Mouse (Mus musculus) layer of hippocampus, adult 9-10 months (tissue): ENCODE results near the gene Ttyh3.

Experiments used
- DNase-seq: peaks from one replicate; pipeline ENCODE4 v3.0.0; 2022; ENCODE audit warnings: low spot score

The Ttyh3 gene

GRCm38 (mm10) chr5:140608634-140609015, 40.2 kb downstream of the Ttyh3 start:
- no peak for DNase-seq

DNA sequence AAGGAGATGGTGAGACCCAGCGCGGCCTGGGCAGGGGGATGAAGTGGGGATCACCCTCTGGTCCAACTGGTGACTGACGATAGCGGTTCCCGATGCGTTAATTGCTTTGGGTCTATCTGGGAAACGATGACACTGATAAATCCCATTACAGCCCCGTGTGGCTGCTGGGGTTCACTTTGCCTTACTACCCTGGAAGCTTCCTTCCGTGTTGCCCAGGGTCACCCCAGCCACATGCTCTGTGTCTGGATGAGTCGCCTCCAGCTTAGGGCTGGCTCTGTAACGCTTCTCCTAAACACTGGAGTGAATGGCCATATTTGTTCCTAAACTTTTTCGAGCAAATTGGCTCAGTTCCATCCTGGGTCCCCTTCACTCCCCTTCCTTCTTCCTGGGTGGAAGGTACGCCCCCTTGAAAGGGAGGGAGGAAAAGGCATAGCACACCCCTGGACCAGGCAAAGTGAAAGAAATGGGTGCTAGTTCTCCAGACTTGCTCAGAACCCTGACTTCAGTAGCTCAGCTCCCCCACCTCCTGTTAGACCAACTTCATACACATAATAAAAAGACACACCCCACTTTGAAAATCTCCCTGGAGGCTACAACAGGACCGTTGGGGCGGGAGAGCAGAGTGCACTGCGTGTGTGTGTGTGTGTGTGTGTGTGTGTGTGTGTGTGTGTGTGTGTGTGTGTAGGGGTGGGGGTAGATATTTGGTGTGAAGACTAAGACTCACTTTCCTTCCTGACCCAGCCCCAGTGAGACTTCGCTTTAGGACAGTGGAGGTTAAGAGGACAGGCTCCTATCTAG, 40.8 kb downstream of the Ttyh3 start:
- DNase-seq: no peak

DNA sequence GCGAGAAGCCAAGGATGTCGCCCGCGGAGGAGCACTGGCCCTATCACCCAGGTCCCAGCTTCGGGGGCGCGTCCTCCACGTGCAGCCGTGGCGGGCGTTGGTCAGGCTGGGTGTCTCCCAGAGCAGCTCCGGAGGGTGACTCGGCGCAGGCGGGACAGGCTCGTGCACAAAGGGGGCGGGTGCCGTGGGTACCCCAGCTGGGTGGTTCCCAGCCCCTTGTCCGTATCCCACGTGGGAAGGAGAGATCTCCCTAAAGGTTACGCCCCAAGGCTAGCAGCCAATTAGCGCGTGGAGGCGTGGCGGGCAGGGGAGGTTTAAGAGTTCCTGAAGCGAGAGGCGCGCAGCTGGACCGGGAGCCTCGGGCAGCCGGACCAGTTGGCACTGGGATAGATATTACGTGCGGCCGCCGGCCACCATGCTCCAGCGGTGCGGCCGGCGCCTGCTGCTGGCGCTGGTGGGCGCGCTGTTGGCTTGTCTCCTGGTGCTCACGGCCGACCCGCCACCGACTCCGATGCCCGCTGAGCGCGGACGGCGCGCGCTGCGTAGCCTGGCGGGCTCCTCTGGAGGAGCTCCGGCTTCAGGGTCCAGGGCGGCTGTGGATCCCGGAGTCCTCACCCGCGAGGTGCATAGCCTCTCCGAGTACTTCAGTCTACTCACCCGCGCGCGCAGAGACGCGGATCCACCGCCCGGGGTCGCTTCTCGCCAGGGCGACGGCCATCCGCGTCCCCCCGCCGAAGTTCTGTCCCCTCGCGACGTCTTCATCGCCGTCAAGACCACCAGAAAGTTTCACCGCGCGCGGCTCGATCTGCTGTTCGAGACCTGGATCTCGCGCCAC, 41.6 kb downstream of the Ttyh3 start, which contains the start of gene Lfng:
TSS of gene Lfng (plus strand) at position 320 of the 835 bp plus-strand sequence.
- DNase-seq: peak; percentile 38

DNA sequence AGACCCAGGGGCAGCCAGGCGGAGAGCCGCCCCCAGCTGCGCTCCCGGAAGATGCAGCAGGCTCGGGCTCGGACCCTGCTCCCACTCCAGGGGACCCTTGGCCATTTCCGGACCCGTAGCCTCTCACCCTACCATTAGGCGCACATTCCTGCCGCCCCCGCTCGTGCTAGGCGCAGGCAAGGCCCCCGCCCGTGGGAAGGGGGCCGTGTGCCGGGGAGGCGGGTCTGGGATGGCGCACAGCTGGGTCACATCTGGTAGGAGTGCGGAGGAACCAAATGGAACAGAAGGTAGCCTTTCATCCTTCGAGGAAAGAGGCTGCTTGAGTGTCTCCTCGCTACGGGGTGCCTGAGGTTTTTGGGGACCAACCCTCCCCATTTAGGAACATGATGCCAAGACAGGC, 42.4 kb downstream of the Ttyh3 start:
- no peak for DNase-seq

- DNase-seq: no peak
Observed at GRCm38 (mm10) chr5:140605228-140605627, 43.6 kb downstream of the Ttyh3 start.

GRCm38 (mm10) chr5:140604386-140604785, 44.4 kb downstream of the Ttyh3 start:
- DNase-seq: no peak

DNA sequence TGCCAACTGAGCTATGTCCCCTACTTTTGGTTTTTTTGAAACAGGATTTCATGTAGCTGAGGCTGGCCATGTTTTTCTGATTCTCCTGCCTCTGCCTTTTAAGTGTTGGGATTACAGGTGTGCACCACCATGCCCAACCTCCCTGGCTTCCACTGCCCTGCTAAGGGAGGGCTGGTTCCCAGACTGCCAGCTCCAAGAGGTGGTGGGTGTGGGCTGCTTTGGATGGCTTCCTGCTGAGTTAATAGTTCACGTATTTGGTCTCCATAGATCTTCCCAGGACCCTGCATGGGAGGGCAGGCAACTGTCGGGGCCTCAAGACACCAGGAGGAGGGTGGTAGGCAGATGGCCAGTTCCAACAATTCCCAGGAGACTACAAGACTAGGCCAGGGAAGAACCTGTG, 46.3 kb downstream of the Ttyh3 start:
- no peak for DNase-seq

DNA sequence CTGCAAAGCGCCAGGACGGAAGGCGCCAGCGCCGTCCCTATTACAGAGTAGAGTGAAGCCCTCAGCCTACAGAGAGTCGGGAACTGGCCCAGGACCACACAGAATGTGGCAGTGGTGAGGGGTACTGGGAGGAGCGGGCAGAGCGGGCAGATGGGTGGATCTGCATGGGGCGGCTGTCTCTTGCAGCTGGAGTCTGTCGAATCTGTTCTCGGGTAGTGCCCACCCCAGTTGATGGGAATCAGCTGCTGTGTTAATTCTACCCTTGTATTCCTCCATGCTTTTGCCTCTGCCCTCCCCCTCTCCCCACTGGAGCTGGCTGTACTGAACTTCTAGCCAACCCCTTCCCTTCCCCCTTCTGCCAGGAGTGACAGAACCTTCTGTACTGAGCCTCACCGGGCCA, 47.1 kb downstream of the Ttyh3 start:
- DNase-seq: no peak

DNA sequence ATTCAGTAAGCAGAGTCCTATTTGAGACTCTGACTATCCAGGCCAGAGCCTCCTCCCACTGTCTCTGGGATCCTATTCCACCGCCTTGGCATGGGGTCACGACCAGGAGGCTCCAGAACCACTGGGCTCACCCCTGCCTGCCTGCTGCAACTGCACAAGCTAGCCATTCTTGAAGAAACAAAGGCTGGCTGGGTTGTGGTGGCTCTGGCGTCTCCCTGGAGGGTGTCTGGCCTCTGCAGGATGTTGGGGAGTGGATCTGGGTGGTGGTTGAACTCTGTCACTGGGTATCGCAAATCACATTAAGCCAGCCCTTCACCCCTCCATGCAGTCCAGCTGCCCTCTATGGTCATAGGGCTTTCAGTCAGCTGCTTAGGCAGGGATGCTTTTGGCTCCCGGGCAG, 48.9 kb downstream of the Ttyh3 start:
- no peak for DNase-seq

- DNase-seq: no peak
Observed at GRCm38 (mm10) chr5:140597787-140598186, 51.0 kb downstream of the Ttyh3 start.

DNA sequence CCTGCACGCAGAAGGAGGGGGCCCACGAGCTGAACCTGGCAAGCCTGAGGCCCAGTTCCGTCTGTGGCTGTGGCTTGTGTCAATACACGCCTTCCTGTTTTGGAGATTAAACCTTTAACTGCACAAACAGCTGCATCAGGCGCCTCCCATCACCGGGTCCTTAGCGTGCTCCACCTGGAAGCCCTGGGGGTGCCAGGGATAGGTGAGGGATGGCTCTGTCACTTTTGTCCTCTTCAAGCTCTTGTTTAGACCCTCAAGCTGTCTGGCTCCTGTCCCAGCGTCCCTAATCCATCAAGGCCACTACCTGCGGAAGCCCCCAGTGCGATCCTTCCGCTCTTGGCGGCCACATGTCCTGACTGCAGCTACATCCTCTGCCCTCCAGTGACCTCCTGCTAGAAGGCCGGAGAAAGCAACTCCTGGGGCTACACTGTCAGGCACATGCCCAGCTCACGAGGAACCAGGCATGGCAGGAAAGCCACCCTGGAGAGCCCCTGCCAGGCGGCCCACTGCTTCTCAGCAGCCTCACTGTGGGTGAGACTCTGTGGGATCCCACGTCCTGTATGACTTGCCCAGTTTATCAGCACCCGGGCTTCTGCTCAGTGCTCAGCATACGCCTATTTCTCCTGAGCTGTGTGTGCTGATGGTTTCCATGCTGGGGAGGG, 51.8 kb downstream of the Ttyh3 start:
- no peak for DNase-seq

DNA sequence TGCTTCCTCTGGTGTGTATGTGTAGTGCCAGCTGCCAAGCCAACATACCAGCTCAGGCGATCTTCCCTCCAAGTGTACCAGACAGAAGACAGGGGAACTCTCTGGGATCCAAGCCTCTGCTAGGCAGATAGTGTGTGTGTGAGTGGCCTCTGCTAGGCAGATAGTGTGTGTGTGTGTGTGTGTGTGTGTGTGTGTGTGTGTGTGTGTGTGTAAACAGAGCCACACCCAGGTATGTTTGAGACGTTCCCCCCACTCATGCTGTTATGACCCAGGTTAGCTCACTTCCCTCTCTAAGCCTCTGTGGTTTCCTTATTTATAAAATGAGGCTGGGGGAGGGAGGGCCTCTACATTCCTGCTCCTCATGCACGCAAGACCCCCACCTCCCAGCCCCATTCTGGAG, 52.4 kb downstream of the Ttyh3 start:
- DNase-seq: no peak

DNA sequence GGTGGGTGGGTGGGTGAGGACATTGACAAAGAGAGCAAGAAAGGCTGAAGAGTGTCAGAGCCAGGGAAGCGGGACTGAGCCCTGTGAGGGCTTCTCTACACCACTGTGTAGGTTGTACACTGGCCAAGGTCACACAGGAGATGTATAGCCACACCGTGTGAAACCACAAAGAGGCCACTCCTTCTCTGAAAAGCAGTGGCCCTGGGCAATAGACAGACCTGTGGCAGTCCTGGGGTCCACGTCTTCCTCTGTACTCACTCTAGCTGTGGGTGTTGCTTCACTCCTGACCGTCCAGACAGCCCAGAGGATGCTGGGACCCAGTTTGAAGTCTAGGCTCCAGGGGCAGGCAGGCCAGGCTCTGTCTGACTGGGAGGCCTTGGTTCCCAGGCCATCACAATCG, 54.0 kb downstream of the Ttyh3 start:
- no peak for DNase-seq

GRCm38 (mm10) chr5:140589082-140589774, 59.6 kb downstream of the Ttyh3 start:
- no peak for DNase-seq

DNA sequence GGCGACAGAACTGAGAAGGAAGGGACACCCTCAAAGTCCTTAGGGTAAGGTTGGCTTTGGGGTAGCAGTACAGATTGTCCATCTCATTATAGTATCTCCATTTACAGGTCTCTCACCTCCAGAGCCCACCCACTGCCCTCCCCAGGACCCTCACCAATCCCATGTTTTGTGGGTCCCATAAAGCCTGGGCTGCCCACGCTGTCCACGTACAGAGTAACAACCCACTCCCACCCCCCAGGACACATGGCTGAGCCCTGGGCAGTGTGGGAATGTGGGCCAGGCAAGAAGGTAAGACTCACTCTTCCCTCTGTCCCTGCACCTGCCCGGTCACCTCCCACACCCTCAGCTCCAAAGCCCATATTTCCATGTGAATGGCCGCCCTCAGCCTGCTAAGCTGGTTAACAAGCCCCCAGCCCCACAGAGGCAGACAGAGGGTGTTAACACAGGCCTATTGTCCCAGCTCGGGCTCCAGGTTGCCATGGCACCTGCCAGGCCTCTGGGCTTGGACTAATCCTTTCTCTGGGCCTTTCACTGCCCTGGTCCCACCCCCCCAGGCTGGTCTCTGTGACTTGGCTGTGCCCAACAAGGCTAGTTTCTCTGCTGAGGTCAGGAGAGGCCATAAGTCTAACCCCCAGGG, 65.0 kb downstream of the Ttyh3 start:
- no peak for DNase-seq

- no peak for DNase-seq
Observed at GRCm38 (mm10) chr5:140582995-140583731, 65.7 kb downstream of the Ttyh3 start.

DNA sequence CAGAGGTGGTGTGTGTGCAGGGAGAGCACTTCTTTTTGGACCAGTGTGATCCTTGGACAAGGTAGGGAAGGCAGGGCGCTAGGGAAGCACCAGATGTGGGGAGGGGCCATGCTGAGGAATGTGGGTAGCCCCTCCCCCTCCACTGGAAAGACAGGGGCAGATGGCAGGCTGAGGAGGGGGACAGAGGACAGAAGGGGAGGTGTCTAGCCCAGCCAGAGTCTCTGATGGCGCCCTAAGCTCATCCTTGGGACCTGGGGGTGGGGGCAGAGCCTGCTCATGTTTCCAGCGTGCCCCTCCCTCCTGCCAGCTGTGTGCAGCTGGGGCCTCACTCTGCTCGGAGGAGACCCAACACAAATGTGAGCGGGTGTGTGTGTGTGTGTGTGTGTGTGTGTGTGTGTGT, 67.3 kb downstream of the Ttyh3 start:
- DNase-seq: no peak

- no peak for DNase-seq
Observed at GRCm38 (mm10) chr5:140579771-140580170, 69.1 kb downstream of the Ttyh3 start.

DNA sequence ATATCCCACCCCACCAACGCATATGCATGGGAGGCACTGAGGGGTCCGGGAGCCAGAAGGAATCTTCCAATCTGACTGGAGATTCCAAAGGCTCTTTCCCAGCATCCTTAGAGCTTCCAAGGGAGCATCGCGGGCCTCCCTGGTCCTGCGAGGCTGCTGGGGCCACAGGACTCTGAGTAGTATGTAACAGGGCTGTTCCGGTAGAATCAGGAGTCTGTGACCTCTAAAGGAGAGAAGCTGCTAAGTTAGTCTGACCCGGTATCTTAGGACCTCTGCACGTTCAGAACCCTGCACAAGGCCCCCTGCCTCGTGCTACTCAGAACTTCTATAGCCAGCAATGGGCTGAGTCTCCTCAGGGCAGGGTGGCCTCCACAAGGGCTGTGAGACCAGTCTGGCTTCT, 69.6 kb downstream of the Ttyh3 start:
- DNase-seq: no peak

DNA sequence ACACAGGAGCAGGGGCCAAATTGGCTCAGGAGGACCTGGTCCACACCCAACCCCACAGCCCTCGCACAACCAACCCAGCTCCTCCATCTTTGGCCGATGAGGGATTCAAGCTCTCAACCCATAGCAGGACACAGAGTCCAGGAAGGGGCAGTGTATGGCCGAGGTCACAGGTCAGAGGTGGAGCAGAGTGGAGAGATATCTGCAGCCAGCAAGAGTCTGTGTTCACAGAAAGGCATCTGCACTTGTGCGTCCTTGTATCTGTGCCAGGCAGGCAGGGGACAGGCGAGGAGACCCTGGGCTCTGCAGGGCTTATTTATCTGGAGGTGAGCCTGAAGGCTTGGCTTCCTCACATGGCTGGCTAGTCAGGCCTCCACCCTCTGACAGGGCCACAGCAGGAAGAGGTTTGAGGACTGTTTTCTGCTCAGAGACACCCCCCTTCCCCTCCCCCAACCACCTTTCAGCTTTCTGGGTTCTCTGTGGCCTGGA, 73.4 kb downstream of the Ttyh3 start:
- no peak for DNase-seq

- no peak for DNase-seq
Observed at GRCm38 (mm10) chr5:140572611-140573010, 76.2 kb downstream of the Ttyh3 start.
